Mouse (Mus musculus) ES-E14 (cell line): ENCODE results near the gene Ccdc151. TPM values are rescaled to one million over a fixed set of nuclear protein-coding genes. Genes with fewer than 3 reads are reported as not detected.

ENCODE experiments used
- DNase-seq: peaks from one replicate; pipeline ENCODE4 v3.0.0-alpha.2; 2013; ENCODE audit warnings: low read depth, low spot score
- H3K27ac ChIP-seq: 2 replicates; pipeline ENCODE4 v1.5.1; 2012; ENCODE audit warnings: low read depth, mild to moderate bottlenecking, low read length, moderate library complexity, mixed read lengths; ENCODE audit not compliant: poor library complexity, insufficient read depth, severe bottlenecking
- H3K36me3 ChIP-seq: 2 replicates; pipeline ENCODE4 v1.6.1; 2012; ENCODE audit warnings: mild to moderate bottlenecking, low read length, moderate library complexity, mixed read lengths; ENCODE audit not compliant: control insufficient read depth, poor library complexity, insufficient read depth, severe bottlenecking
- H3K4me1 ChIP-seq, 2 experiments: fragments of 150-350 bp in 1 of 2; sonication (generic) in 1 of 2; 2 replicates each; pipeline ENCODE4 v1.6.1; 2012; ENCODE audit warnings: low read length in 2 of 2, mild to moderate bottlenecking in 1 of 2, mixed read lengths in 1 of 2; ENCODE audit not compliant: control insufficient read depth in 2 of 2, insufficient read depth in 2 of 2, poor library complexity in 1 of 2
- H3K4me3 ChIP-seq, 2 experiments: fragments of 150-350 bp in 1 of 2; sonication (generic) in 1 of 2; 2 replicates each; pipeline ENCODE4 v1.5.1; 2012; ENCODE audit warnings: low read length in 2 of 2, low read depth in 1 of 2, mild to moderate bottlenecking in 1 of 2, mixed read lengths in 1 of 2; ENCODE audit not compliant: insufficient read depth in 1 of 2, poor library complexity in 1 of 2, severe bottlenecking in 1 of 2
- H3K9ac ChIP-seq: 2 replicates; pipeline ENCODE4 v1.6.1; 2012; ENCODE audit warnings: low read depth, mild to moderate bottlenecking, low read length, mixed read lengths; ENCODE audit not compliant: poor library complexity, insufficient read depth, severe bottlenecking
- H3K9me3 ChIP-seq: fragments of 150-350 bp; sonication (generic); 2 replicates; pipeline ENCODE4 v1.6.1; 2012; ENCODE audit warnings: low read depth, mild to moderate bottlenecking, low read length; ENCODE audit not compliant: control insufficient read depth, insufficient read depth
- CHD2 ChIP-seq: IDR thresholded peaks from 2 replicates; pipeline ENCODE4 v1.6.1; 2014; ENCODE audit warnings: mild to moderate bottlenecking, low read depth, low read length, inconsistent platforms
- HCFC1 ChIP-seq: IDR thresholded peaks from 2 replicates; pipeline ENCODE4 v1.6.1; 2012; ENCODE audit warnings: low read length, inconsistent platforms, borderline replicate concordance; ENCODE audit not compliant: insufficient read depth
- MAFK ChIP-seq: IDR thresholded peaks from 2 replicates; pipeline ENCODE4 v1.6.1; 2014; ENCODE audit warnings: mild to moderate bottlenecking, low read depth, low read length, inconsistent platforms; ENCODE audit not compliant: insufficient read depth
- ZC3H11A ChIP-seq: IDR thresholded peaks from 2 replicates; pipeline ENCODE4 v1.6.1; 2012; ENCODE audit warnings: low read depth, mild to moderate bottlenecking, inconsistent platforms, low read length, borderline replicate concordance
- ZNF384 ChIP-seq: IDR thresholded peaks from 2 replicates; pipeline ENCODE4 v1.6.1; 2012; ENCODE audit warnings: low read depth, low read length, inconsistent platforms
- in situ Hi-C, 2 experiments: fragments of 600-800 bp; cut with MboI; formaldehyde crosslinking; loops; one replicate each; pipeline ENCODE4 v1.15.1; 2025; ENCODE audit warnings: low sequenced_read_pairs in 2 of 2, inconsistent platforms in 1 of 2; ENCODE audit not compliant: unreplicated experiment in 2 of 2
- total RNA-seq: library from RNA; depleted of rRNA; stranded (reverse); fragments of 300-350 nt; gene quantifications from 2 replicates; pipeline ENCODE4 v1.2.3, GENCODE M21; 2012

The Ccdc151 gene
- total RNA-seq, 1 experiment, result 1.4 TPM

GRCm38 (mm10) chr9:22024592-22024991 lies 22.2 kb upstream of the Ccdc151 start:
- H3K36me3 ChIP-seq, result no peaks in the 10 kb centered on the region
- peaks cover 4 to 8% of the 10 kb centered on the region in 2 experiments; a peak in 2 of 4 replicates for H3K4me1 ChIP-seq
- no peak overlapping the region for H3K9ac ChIP-seq
- no peak for DNase-seq
- H3K9me3 ChIP-seq, result no peaks in the 10 kb centered on the region
- in situ Hi-C loops, result no loop called here
- no peak overlapping the region for H3K4me3 ChIP-seq
- H3K27ac ChIP-seq, result no peak overlapping the region
- no peak for TF ChIP-seq CHD2
- TF ChIP-seq MAFK, result no peak
- TF ChIP-seq ZNF384, result no peak
- no peak for TF ChIP-seq ZC3H11A
- no peak for TF ChIP-seq HCFC1

- Histone ChIP-seq H3K27ac (no peak overlapping the region), H3K9ac (no peak overlapping the region), H3K36me3 (peaks cover 22% of the 10 kb centered on the region), H3K9me3 (no peaks in the 10 kb centered on the region), H3K4me1 (peaks cover 3 to 25% of the 10 kb centered on the region in 2 experiments; a peak in 3 of 4 replicates), H3K4me3 (no peak overlapping the region)
- in situ Hi-C loops, result no loop called here
- no peak for DNase-seq
- no peak for TF ChIP-seq MAFK
- no peak for TF ChIP-seq ZNF384
- TF ChIP-seq ZC3H11A, result no peak
- no peak for TF ChIP-seq HCFC1
- TF ChIP-seq CHD2, result no peak
These were observed 14.9 kb upstream of the Ccdc151 start for GRCm38 (mm10) chr9:22017208-22017825.

GRCm38 (mm10) chr9:22016245-22016644 lies 13.8 kb upstream of the Ccdc151 start:
- no peak for TF ChIP-seq ZC3H11A
- TF ChIP-seq ZNF384, result no peak
- TF ChIP-seq CHD2, result no peak
- TF ChIP-seq HCFC1, result no peak
- no peak for TF ChIP-seq MAFK
- Histone ChIP-seq H3K27ac (no peak overlapping the region), H3K9ac (no peak overlapping the region), H3K9me3 (no peaks in the 10 kb centered on the region), H3K36me3 (peaks cover 33% of the 10 kb centered on the region), H3K4me1 (peaks cover 3 to 33% of the 10 kb centered on the region in 2 experiments; a peak in 3 of 4 replicates), H3K4me3 (no peak overlapping the region)
- no peak for DNase-seq
- in situ Hi-C loops, result no loop called here

DNA sequence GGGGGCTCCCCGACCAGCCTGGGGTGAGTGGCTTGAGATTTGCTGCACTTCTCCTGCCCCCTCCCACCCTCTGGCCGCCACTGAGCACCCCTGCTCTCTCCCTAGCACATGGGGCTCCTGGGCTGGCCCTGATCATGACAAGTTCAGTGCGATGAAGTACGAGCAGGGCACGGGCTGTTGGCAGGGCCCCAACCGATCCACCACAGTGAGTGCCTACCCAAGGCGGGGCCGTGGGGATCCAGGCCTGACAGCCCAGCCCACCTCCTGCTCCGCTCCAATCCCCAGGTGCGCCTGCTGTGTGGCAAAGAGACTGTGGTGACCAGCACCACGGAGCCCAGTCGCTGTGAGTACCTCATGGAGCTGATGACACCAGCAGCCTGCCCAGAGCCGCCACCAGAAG lies 10.3 kb upstream of the Ccdc151 start:
- Histone ChIP-seq H3K36me3 (peaks cover 65% of the 10 kb centered on the region), H3K9ac (no peak overlapping the region), H3K9me3 (no peaks in the 10 kb centered on the region), H3K4me1 (peaks cover 3 to 28% of the 10 kb centered on the region in 2 experiments; a peak in 2 of 4 replicates), H3K4me3 (peak overlapping the region in 1 of 2 experiments; percentile 4; a peak in 1 of 4 replicates), H3K27ac (no peak overlapping the region)
- TF ChIP-seq HCFC1, result no peak
- TF ChIP-seq CHD2, result no peak
- TF ChIP-seq ZNF384, result no peak
- TF ChIP-seq ZC3H11A, result no peak
- in situ Hi-C loops, result no loop called here
- DNase-seq, result no peak
